Mouse (Mus musculus) stomach, embryonic 14.5 days (tissue): Measurements from ENCODE around the gene Tbck. TPM values are rescaled to one million over a fixed set of nuclear protein-coding genes. Genes with fewer than 3 reads are reported as not detected.

Experiments
- ATAC-seq: fragments of 200-750 bp; cut with Nextera tagmentation; 2 replicates; pipeline ENCODE4 v1.8.0; 2017; ENCODE audit warnings: low read depth, moderate TSS enrichment; ENCODE audit not compliant: insufficient number of reproducible peaks, insufficient read depth, low FRiP score
- H3K27ac ChIP-seq: fragments of 300-500 bp; sonication (generic); 2 replicates; pipeline ENCODE4 v1.5.1; 2014; ENCODE audit warnings: mild to moderate bottlenecking, low read length, moderate library complexity, mixed read lengths
- H3K27me3 ChIP-seq: fragments of 300-500 bp; sonication (generic); 2 replicates; pipeline ENCODE4 v1.6.1; 2014; ENCODE audit warnings: low read length, control low read depth, mixed read lengths; ENCODE audit not compliant: control insufficient read depth, insufficient read depth
- H3K36me3 ChIP-seq: fragments of 300-500 bp; sonication (generic); 2 replicates; pipeline ENCODE4 v1.6.1; 2014; ENCODE audit warnings: mild to moderate bottlenecking, control low read depth, low read length, moderate library complexity, mixed read lengths; ENCODE audit not compliant: control insufficient read depth, insufficient read depth
- H3K4me1 ChIP-seq: fragments of 300-500 bp; sonication (generic); 2 replicates; pipeline ENCODE4 v1.6.1; 2014; ENCODE audit warnings: low read length, control low read depth, mixed read lengths; ENCODE audit not compliant: control insufficient read depth, insufficient read depth
- H3K4me2 ChIP-seq: fragments of 300-500 bp; sonication (generic); replicated peaks from 2 replicates; pipeline ENCODE4 v1.6.1; 2014; ENCODE audit warnings: low read depth, low read length, control low read depth
- H3K4me3 ChIP-seq: fragments of 300-500 bp; sonication (generic); 2 replicates; pipeline ENCODE4 v1.5.1; 2014; ENCODE audit warnings: low read depth, low read length, control low read depth
- H3K9ac ChIP-seq: fragments of 300-500 bp; sonication (generic); replicated peaks from 2 replicates; pipeline ENCODE4 v1.6.1; 2014; ENCODE audit warnings: low read depth, mild to moderate bottlenecking, control low read depth, low read length, moderate library complexity, mixed read lengths
- H3K9me3 ChIP-seq: fragments of 300-500 bp; sonication (generic); 2 replicates; pipeline ENCODE4 v1.6.1; 2016; ENCODE audit warnings: low read depth, low read length, control low read depth; ENCODE audit not compliant: control insufficient read depth
- WGBS: fragments of 180-500 bp; shearing (Covaris S2); extraction: QIAGEN DNeasy Blood & Tissue Kit; methylation state at CpG from one replicate; pipeline ENCODE4 v1.1.7; 2014; 5-methylcytosine and 5-hydroxymethylcytosine counted together
- polyA plus RNA-seq: library from polyadenylated mRNA; unstranded; fragments of >200 nt; fragmentation: Nextera tagmentation; extraction: Ambion mirVana; gene quantifications from 2 replicates; pipeline ENCODE4 v1.2.1, GENCODE M21; 2014

Gene Tbck
- polyA plus RNA-seq, 1 experiment from 2014 or later, result 26.3 TPM

- Histone ChIP-seq H3K9me3 (no peaks in the 10 kb centered on the region), H3K4me3 (no peak overlapping the region), H3K4me2 (no peak overlapping the region), H3K27ac (no peak overlapping the region), H3K4me1 (peaks cover under 1% of the 10 kb centered on the region; the same call in 1 of the 2 replicates), H3K9ac (no peak overlapping the region), H3K27me3 (no peaks in the 10 kb centered on the region), H3K36me3 (0 out of 2 replicates have a peak, but pooled peaks cover 4% of the 10 kb centered on the region)
- 59% methylated on average over 2 of the region's 2 CpGs for WGBS
- ATAC-seq, result no peak
Observed at GRCm38 (mm10) chr3:132807888-132808579, 124.1 kb downstream of the Tbck start.

GRCm38 (mm10) chr3:132808951-132809350, 125.0 kb downstream of the Tbck start:
- 87% methylated on average over 3 of the region's 3 CpGs for WGBS
- Histone ChIP-seq H3K9ac (no peak overlapping the region), H3K4me2 (no peak overlapping the region), H3K36me3 (0 out of 2 replicates have a peak, but pooled peaks cover 4% of the 10 kb centered on the region), H3K27ac (no peak overlapping the region), H3K4me3 (no peak overlapping the region), H3K4me1 (peaks cover 2% of the 10 kb centered on the region; the same call in 1 of the 2 replicates), H3K9me3 (no peaks in the 10 kb centered on the region), H3K27me3 (no peaks in the 10 kb centered on the region)
- no peak for ATAC-seq

- H3K27ac ChIP-seq, result no peak overlapping the region
- H3K4me2 ChIP-seq, result no peak overlapping the region
- H3K9me3 ChIP-seq, result no peaks in the 10 kb centered on the region
- no peaks in the 10 kb centered on the region for H3K27me3 ChIP-seq
- H3K4me3 ChIP-seq, result no peak overlapping the region
- H3K36me3 ChIP-seq, result 0 out of 2 replicates have a peak, but pooled peaks cover 4% of the 10 kb centered on the region
- H3K9ac ChIP-seq, result no peak overlapping the region
- peaks cover 2% of the 10 kb centered on the region; the same call in 1 of the 2 replicates for H3K4me1 ChIP-seq
- WGBS, result 59% methylated on average over 5 of the region's 5 CpGs
- ATAC-seq, result no peak
Observed at GRCm38 (mm10) chr3:132811791-132812190, 127.8 kb downstream of the Tbck start.

GRCm38 (mm10) chr3:132812356-132812755, 128.4 kb downstream of the Tbck start:
- Histone ChIP-seq H3K4me2 (no peak overlapping the region), H3K9me3 (no peaks in the 10 kb centered on the region), H3K4me1 (peaks cover 2% of the 10 kb centered on the region; the same call in 1 of the 2 replicates), H3K27ac (no peak overlapping the region), H3K4me3 (no peak overlapping the region), H3K27me3 (no peaks in the 10 kb centered on the region), H3K36me3 (0 out of 2 replicates have a peak, but pooled peaks cover 4% of the 10 kb centered on the region), H3K9ac (no peak overlapping the region)
- ATAC-seq, result no peak
- WGBS, result 41% methylated on average over 5 of the region's 5 CpGs

GRCm38 (mm10) chr3:132813147-132813546, 129.2 kb downstream of the Tbck start:
- Histone ChIP-seq H3K4me3 (no peak overlapping the region), H3K36me3 (0 out of 2 replicates have a peak, but pooled peaks cover 4% of the 10 kb centered on the region), H3K4me1 (peaks cover 2% of the 10 kb centered on the region; the same call in 1 of the 2 replicates), H3K27ac (no peak overlapping the region), H3K4me2 (no peak overlapping the region), H3K9me3 (no peaks in the 10 kb centered on the region), H3K27me3 (no peaks in the 10 kb centered on the region), H3K9ac (no peak overlapping the region)
- ATAC-seq, result peak; percentile 42; the same call in 1 of the 2 replicates
- 78% methylated on average over 3 of the region's 3 CpGs for WGBS

- Histone ChIP-seq H3K36me3 (0 out of 2 replicates have a peak, but pooled peaks cover 4% of the 10 kb centered on the region), H3K4me3 (no peak overlapping the region), H3K4me2 (no peak overlapping the region), H3K27me3 (no peaks in the 10 kb centered on the region), H3K9me3 (no peaks in the 10 kb centered on the region), H3K27ac (no peak overlapping the region), H3K4me1 (peaks cover 2% of the 10 kb centered on the region; the same call in 1 of the 2 replicates), H3K9ac (no peak overlapping the region)
- no peak for ATAC-seq
- WGBS, result 64% methylated on average over 9 of the region's 9 CpGs
Observed at GRCm38 (mm10) chr3:132813706-132814497, 130.0 kb downstream of the Tbck start.

- no peak overlapping the region for H3K27ac ChIP-seq
- H3K36me3 ChIP-seq, result 0 out of 2 replicates have a peak, but pooled peaks cover under 1% of the 10 kb centered on the region
- 81% methylated on average over 10 of the region's 10 CpGs for WGBS
- no peak overlapping the region for H3K4me2 ChIP-seq
- no peaks in the 10 kb centered on the region for H3K27me3 ChIP-seq
- ATAC-seq, result no peak
- peaks cover 2% of the 10 kb centered on the region; the same call in 1 of the 2 replicates for H3K4me1 ChIP-seq
- no peak overlapping the region for H3K9ac ChIP-seq
- H3K4me3 ChIP-seq, result no peak overlapping the region
- H3K9me3 ChIP-seq, result no peaks in the 10 kb centered on the region
Observed at GRCm38 (mm10) chr3:132814791-132815496, 131.0 kb downstream of the Tbck start.
